Mouse (Mus musculus) gastrocnemius, postnatal 10 days (tissue): ENCODE measurements around the gene Smtn. TPM values are rescaled to one million over a fixed set of nuclear protein-coding genes. Genes with fewer than 3 reads are reported as not detected.

Experiments
- DNase-seq: peaks from one replicate; pipeline ENCODE4 v3.0.0; 2021; ENCODE audit warnings: mixed read lengths
- total RNA-seq, 2 experiments: library from RNA; stranded (reverse); gene quantifications; 2 replicates each; pipeline ENCODE4 v1.2.3; 2021

Smtn gene
- total RNA-seq, 2 experiments from 2014 or later, result 182 to 198 TPM

- no peak for DNase-seq
Observed at GRCm38 (mm10) chr11:3509181-3510085, 31.0 kb downstream of the Smtn start.

- DNase-seq, result no peak
Observed at GRCm38 (mm10) chr11:3508226-3508625, 32.2 kb downstream of the Smtn start.

DNA sequence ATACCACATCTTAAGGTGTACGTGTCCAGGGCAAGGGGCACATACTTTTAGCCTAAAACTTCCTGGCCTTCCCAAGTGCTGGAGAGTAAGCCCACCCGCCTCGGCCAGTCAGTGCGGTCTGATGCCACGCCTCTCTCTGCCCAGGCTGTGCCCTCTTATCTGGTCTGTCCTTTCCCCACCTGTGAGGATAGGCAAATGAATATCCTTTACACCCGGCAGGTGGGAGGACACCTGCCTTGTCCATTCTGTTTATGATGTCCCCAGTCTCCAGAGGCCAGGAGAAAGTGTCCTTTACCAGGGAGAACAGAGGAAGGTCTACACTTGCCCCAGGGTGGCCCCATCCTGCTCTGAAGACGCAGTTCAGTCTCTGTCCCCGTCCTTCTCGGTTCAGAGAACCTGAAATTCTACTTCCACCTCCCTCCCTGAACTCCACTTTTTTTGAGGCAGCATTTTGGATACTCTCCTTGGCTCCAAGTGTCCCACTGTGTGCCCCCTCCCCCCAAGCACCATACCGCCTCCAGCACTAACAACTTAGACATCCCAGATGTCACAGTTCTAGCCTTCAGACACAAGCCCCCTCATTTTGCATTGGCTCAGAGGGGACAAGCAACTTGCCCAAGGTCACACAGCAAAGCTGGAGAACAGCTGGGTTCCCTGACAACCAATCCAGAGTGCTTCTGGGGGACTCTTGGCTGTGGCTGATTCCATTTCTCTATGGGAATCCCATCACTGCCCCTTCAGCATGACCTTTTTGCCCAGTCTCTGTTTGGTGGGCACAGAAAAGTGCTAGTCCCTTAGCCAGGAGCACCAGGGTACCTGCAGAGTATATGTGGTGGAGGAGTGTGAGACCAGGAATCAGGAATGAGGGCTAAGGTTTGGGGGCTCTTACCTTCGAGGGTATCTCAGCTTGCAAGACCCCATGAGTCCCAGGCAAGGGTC is 36.4 kb downstream of the Smtn start:
- DNase-seq, result no peak

- DNase-seq, result no peak
Observed at GRCm38 (mm10) chr11:3502459-3503072, 37.8 kb downstream of the Smtn start.

DNA sequence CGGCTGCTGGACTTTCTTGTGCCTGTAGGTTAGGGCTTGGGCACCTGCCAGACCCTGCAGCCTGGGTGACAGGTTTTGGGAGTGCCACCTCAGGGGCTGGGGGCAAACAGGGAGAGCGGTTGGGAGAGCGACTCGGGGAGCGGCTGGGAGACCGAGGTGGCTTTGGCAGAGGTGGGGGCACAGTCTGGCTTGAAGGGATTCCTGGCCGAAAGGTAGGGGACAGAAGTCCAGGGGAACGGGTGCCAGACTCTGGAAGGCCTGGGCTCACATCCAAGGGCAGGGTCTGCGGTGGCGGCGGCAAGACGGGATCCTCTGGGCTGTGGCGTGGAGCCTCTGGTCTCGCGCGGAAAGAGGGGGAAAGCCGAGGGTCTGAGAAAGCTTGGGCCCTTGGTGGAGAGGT is 38.4 kb downstream of the Smtn start:
- DNase-seq, result no peak

DNA sequence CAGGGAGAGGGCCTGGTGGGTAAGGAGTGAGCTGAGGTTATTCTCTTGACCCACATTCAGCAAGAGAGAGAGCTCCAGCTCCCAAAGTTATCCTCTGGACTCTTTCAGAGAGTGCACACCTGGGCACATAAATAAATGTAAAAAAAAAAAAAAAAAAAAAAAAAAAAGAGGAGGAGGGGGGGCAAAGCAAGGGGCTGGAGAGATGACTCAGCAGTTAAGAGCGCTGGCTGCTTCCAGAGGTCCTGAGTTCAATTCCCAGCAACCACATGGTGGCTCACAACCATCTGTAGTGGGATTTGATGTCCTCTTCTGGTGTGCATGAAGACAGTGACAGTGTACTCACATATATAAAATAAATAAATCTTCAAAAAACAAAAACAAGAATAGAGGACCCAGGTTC is 43.1 kb downstream of the Smtn start:
- DNase-seq, result no peak

DNA sequence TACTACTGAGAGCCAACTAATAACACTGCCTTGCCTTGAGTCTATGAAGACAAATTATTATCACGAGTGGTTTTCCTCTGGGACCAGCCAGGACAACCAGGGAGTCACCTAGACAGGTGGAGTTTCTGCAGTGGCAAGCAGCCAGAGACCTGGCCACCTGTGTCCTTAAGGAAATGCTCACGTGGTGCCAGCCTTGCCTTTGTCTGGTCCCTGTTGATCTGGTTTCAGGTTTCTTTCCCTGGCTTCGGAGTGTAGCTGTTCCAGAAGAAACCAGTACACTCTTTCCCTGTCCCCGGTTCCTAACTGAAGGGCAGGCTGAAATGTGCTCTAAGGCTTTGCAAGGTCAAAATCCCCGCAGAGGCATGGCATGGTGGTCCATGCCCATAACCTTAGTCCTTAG is 43.7 kb downstream of the Smtn start:
- no peak for DNase-seq

GRCm38 (mm10) chr11:3495496-3495895 is 44.9 kb downstream of the Smtn start:
- DNase-seq, result no peak

DNA sequence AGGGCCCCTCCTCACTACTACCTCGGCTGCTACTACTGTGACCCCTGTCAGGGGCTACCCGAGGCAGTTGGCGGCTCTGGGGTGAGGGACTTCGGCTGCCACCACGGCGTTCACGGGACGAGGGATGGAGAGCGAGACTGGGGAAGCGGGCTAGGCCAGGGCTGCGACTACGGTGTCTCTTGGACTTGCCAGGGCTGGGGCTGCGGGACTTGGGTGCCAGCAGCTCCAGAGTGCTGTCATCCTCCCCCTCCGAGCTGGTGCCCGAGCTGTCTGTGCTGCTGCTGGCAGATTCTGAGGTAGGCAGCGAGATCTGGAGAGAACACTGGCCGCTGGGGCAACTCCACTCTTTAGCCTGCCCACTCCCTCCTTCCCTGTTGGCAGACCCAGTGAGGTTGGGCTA is 45.6 kb downstream of the Smtn start:
- no peak for DNase-seq

DNA sequence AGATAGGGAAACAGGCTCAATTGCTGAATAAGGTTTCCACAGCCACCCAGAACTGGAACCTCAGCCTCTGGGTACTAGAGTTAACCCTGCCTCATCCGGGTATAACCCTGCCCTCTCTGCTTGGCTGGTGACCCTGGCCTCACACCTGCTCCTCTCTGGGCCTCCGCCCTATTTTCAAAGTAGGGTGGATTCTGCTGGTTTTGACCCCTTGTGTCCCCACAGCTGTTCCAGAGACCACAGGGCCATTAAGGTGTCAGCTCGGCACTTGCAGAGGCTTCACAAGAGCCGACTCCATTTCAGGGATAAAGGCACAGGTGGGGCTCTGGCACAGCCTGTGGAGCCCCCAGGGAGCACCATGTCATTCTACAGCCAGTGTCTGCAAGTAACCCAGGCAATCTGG is 47.7 kb downstream of the Smtn start:
- no peak for DNase-seq

- no peak for DNase-seq
Observed at GRCm38 (mm10) chr11:3489036-3489435, 51.4 kb downstream of the Smtn start.

DNA sequence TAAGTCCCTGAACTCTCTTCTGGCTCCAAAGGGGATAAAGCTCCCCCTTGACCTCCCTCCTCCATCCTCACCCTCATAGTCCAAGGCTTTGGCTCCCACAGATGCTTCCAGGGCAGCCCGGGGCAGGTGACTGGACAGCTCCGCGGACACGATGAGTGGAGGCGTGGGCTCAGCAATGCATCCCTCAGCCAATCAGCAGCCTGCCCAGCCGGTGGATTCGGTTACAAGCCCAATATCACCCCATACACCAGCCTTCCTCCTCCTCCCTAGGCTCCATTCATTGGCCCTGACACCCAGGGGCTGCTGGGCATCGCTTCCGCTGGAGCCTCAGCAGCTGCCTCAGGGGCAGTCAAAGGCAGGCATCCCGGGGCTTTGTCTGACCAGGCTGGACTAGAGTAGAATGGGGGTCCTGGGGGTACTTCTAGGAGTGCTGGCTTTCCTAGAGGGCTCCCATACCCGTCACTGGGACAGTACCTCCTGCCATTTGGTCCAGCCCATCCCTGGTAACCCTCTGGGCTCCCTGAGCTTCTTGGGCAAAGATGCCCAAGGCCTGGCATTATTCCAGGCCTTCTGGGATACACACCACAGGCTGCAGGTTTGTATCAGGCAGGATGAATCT is 52.4 kb downstream of the Smtn start, which contains the start of gene Pla2g3:
Gene Pla2g3 (plus strand): TSS at position 333 of the 619 bp plus-strand sequence.
- DNase-seq, result no peak

- no peak for DNase-seq
Observed at GRCm38 (mm10) chr11:3486349-3486748, 54.1 kb downstream of the Smtn start.

DNA sequence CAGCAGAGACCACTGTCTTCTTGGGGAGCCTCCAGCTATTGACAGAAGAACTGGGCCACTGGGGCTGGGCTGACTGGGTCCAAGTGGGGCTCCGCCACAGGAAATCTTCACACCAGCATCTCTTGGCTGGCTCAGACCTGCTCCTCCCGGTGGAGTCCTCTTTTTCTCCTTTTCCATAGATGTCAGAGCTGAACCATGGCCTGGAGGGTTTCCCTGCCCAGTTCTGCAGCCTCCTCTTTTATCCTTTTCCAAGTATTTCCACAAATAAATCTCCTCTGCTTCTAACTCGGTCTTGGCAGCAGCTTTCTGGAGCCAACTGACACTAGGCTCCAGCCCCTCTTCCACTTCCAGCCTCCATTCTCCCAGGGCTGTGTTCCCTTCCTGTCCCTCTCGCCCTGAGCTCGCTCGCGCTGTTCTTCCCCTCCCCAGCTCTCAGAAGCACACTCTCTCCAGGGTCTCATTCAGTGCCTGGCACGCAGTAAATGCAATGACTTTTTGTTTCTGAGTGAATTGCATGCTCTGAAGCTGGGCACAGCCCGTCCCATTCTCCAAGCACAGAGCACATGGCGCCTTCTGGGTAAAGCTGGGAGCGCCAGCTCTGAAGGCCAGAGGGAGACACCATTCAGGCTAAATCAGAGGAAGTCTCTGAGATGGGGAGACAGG is 56.3 kb downstream of the Smtn start:
- DNase-seq, result no peak

DNA sequence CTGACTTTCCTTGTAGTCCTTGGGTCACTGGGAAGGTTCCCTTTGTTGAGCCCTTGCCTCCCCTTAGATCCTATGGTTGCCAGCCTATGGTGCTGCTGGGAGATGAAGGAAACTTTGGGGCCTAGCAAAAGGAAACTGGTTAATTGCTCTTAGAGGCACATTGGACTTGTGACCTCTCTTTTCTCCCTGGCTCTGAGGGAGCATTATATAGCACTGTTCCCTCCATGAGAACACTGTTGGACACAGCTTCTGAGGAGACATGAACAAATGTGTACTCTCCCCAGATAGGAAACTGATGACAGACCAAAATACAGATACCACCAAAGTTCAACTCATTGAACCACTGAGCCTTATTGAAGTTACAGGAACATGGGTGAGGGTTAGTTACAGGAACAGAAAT is 64.9 kb downstream of the Smtn start:
- DNase-seq, result no peak

DNA sequence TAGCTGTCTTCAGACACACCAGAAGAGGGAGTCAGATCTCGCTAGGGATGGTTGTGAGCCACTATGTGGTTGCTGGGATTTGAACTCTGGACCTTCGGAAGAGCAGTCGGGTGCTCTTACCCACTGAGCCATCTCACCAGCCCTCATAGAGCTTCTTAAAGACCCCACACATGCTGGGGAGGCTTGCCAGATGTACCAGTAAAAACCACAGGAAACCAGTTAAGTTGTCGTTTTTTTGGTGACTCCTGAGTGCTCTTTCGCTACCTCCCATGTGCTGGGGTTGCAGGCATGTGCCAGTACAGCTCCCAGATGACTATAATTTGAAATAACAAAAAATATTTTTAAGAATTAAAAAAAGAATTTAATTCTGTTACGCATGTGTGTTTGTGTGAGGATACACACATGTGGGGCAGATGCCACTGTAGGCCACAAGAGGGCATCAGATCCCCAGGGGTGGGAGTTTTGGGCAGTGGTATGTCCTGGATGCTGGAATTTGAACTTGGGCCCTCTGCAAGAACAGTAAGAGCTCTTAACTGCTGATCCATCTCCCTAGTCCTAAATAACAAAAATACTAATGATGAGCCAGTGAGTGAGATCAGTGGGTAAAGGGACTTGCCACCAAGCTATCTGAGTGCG is 65.8 kb downstream of the Smtn start:
- no peak for DNase-seq

DNA sequence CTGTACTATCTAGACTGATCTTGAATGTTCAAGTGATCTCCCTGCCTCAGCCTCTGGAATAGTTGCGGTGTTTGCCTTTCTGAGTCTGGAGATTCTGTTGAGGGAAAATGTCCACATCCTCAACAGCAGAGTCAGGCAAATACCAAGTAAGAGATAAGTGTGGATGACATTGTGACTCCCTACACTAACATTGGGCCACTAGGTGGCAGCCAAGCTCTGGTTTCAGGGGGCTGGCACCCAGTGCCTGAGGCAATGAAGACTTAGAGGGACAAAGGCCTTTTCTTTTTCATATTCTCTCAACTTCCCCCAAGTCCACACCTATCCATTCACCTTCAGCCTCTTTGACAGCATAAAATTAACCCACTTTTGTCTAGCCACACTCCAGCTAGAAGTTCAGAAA is 67.9 kb downstream of the Smtn start:
- DNase-seq, result peak; percentile 92

- DNase-seq, result no peak
Observed at GRCm38 (mm10) chr11:3471448-3471850, 69.0 kb downstream of the Smtn start.
